Mouse (Mus musculus) liver, embryonic 14.5 days (tissue): ENCODE measurements around the gene Pgpep1l. TPM values are rescaled to one million over a fixed set of nuclear protein-coding genes. Genes with fewer than 3 reads are reported as not detected.

Experiments
- ATAC-seq: fragments of 200-750 bp; cut with Nextera tagmentation; 2 replicates; pipeline ENCODE4 v1.8.0; 2017; ENCODE audit warnings: moderate number of reproducible peaks, mild to moderate bottlenecking, moderate library complexity; ENCODE audit not compliant: insufficient read depth
- DNase-seq, 3 experiments: peaks; one replicate each; pipeline ENCODE4 v3.0.0-alpha.2; 2012 to 2013; ENCODE audit warnings: low read depth in 3 of 3, low spot score in 3 of 3
- H3K27ac ChIP-seq: fragments of 300-500 bp; sonication (generic); 2 replicates; pipeline ENCODE4 v1.5.1; 2014; ENCODE audit warnings: moderate library complexity, mild to moderate bottlenecking, control low read depth, inconsistent platforms
- H3K27me3 ChIP-seq: fragments of 300-500 bp; sonication (generic); 2 replicates; pipeline ENCODE4 v1.6.1; 2014; ENCODE audit warnings: mild to moderate bottlenecking, low read length, moderate library complexity; ENCODE audit not compliant: control insufficient read depth, insufficient read depth
- H3K36me3 ChIP-seq: fragments of 300-500 bp; sonication (generic); replicated peaks from 2 replicates; pipeline ENCODE4 v1.6.1; 2014; ENCODE audit warnings: low read depth; ENCODE audit not compliant: control insufficient read depth, insufficient read depth
- H3K4me1 ChIP-seq, 2 experiments: fragments of 200-500 bp in 1 of 2; fragments of 300-500 bp in 1 of 2; sonication (generic) in 1 of 2; replicated peaks; 2 replicates each; pipeline ENCODE4 v1.6.1; 2012 to 2014; ENCODE audit warnings: antibody characterized with exemption in 1 of 2, inconsistent platforms in 1 of 2, low read length in 1 of 2; ENCODE audit not compliant: control insufficient read depth in 2 of 2, insufficient read depth in 2 of 2
- H3K4me2 ChIP-seq: fragments of 300-500 bp; sonication (generic); 2 replicates; pipeline ENCODE4 v1.6.1; 2014; ENCODE audit warnings: low read depth, mild to moderate bottlenecking, control low read depth, moderate library complexity
- H3K4me3 ChIP-seq, 2 experiments: fragments of 200-500 bp in 1 of 2; fragments of 300-500 bp in 1 of 2; sonication (generic) in 1 of 2; 2 replicates each; pipeline ENCODE4 v1.5.1; 2012 to 2014; ENCODE audit warnings: low read depth in 2 of 2, low read length in 2 of 2, mild to moderate bottlenecking in 2 of 2, control low read depth in 1 of 2, inconsistent platforms in 1 of 2, moderate library complexity in 1 of 2; ENCODE audit not compliant: insufficient read depth in 1 of 2
- H3K9ac ChIP-seq: fragments of 300-500 bp; sonication (generic); replicated peaks from 2 replicates; pipeline ENCODE4 v1.6.1; 2014; ENCODE audit warnings: mild to moderate bottlenecking, control low read depth, moderate library complexity
- H3K9me3 ChIP-seq: fragments of 300-500 bp; sonication (generic); 2 replicates; pipeline ENCODE4 v1.6.1; 2016; ENCODE audit warnings: low read length, mixed read lengths; ENCODE audit not compliant: control insufficient read depth
- CTCF ChIP-seq: IDR thresholded peaks from 2 replicates; pipeline ENCODE4 v1.5.1; 2016; ENCODE audit warnings: antibody characterized with exemption, low read depth, control low read depth
- EP300 ChIP-seq: IDR thresholded peaks from 2 replicates; pipeline ENCODE4 v1.6.1; 2016; ENCODE audit warnings: antibody characterized with exemption, low read depth
- whole genome bisulfite sequencing: fragments of 180-500 bp; shearing (Covaris S2); extraction: QIAGEN DNeasy Blood & Tissue Kit; methylation state at CpG from one replicate; pipeline ENCODE4 v1.1.7; 2014; ENCODE audit not compliant: insufficient replicate concordance; 5-methylcytosine and 5-hydroxymethylcytosine counted together
- polyA plus RNA-seq, 2 experiments: library from polyadenylated mRNA; depleted of rRNA in 1 of 2; stranded (reverse) in 1 of 2; unstranded in 1 of 2; fragments of >200 nt; fragmentation: Nextera tagmentation in 1 of 2; extraction: Ambion mirVana in 1 of 2; gene quantifications; 2 replicates each; pipeline versions ENCODE4 v1.2.1 to v1.2.3; 2012 to 2014

Gene Pgpep1l
- polyA plus RNA-seq, 2 experiments = not detected

- Histone ChIP-seq H3K9ac (no peak overlapping the region), H3K4me3 (no peak overlapping the region), H3K27ac (no peak overlapping the region), H3K27me3 (no peaks in the 10 kb centered on the region), H3K4me1 (no peaks in the 10 kb centered on the region), H3K9me3 (no peaks in the 10 kb centered on the region), H3K36me3 (no peaks in the 10 kb centered on the region), H3K4me2 (no peak overlapping the region)
- ATAC-seq (no peak), DNase-seq (no peak)
- WGBS = 58% methylated on average over 6 of the region's 6 CpGs
- TF ChIP-seq CTCF (no peak), EP300 (no peak)
Measured at GRCm38 (mm10) chr7:68209039-68209438, 55.0 kb downstream of the Pgpep1l start.

- H3K4me3 ChIP-seq = no peak overlapping the region
- 80% methylated on average over 8 of the region's 8 CpGs for WGBS
- no peak for TF ChIP-seq CTCF
- no peak for TF ChIP-seq EP300
- no peak overlapping the region for H3K4me2 ChIP-seq
- H3K9ac ChIP-seq = no peak overlapping the region
- no peak for DNase-seq
- H3K9me3 ChIP-seq = no peaks in the 10 kb centered on the region
- no peak overlapping the region for H3K27ac ChIP-seq
- ATAC-seq = no peak
- no peaks in the 10 kb centered on the region for H3K4me1 ChIP-seq
- H3K36me3 ChIP-seq = no peaks in the 10 kb centered on the region; the same call in 1 of the 2 replicates
- no peaks in the 10 kb centered on the region for H3K27me3 ChIP-seq
Measured at GRCm38 (mm10) chr7:68205776-68206427, 58.1 kb downstream of the Pgpep1l start.

GRCm38 (mm10) chr7:68199609-68200008, 64.4 kb downstream of the Pgpep1l start:
- ATAC-seq = no peak; the same call in 1 of the 2 replicates
- 0 out of 4 replicates have a peak, but pooled peaks cover 0 to 6% of the 10 kb centered on the region in 2 experiments for H3K4me1 ChIP-seq
- no peak overlapping the region for H3K27ac ChIP-seq
- peaks cover 6% of the 10 kb centered on the region for H3K36me3 ChIP-seq
- WGBS = 79% methylated on average over 7 of the region's 7 CpGs
- no peak overlapping the region for H3K4me3 ChIP-seq
- no peaks in the 10 kb centered on the region for H3K9me3 ChIP-seq
- H3K9ac ChIP-seq = no peak overlapping the region
- H3K27me3 ChIP-seq = no peaks in the 10 kb centered on the region
- DNase-seq = no peak
- TF ChIP-seq CTCF (no peak), EP300 (no peak)
- no peak overlapping the region for H3K4me2 ChIP-seq

DNA sequence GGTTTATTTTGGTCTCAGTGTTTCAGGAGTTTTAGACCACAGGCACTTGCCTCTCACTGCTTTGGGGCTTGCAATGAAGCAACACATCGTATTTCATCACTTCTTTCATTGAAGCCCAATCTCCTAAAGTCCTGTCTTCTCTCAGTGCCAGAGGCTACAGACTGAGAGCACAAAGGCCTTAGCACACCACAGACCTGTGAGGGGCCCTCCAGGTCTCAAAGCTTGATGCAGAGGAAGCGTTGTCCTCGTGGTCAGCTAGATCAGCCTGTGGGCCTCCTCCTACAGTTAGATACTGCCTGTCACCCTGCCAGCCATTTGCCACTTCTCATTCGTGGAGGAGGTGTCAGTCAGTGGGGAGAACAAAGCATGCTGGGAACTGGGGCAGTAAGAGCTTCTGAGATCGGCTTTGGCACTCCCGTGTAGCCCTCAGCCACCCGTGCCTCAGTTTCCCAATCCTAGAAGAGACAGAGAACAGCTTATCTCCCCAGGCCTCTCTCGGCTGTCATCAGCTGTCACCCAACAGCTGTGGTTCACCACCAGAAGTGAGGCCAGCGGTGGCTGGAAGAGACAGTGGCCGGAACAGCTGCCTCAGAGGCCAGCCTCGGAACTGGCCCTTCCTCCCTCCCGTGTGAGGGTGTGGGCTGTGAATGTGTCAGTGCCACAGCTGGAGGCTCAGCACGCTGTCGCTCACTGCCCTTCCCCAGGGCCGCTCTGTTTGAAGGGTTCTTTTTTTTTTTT, 69.9 kb downstream of the Pgpep1l start:
- no peak overlapping the region for H3K9ac ChIP-seq
- peaks cover 4 to 21% of the 10 kb centered on the region in 2 experiments for H3K4me1 ChIP-seq
- H3K36me3 ChIP-seq = peaks cover 10% of the 10 kb centered on the region
- ATAC-seq (no peak), DNase-seq (no peak)
- no peak overlapping the region for H3K4me2 ChIP-seq
- TF ChIP-seq CTCF = no peak
- TF ChIP-seq EP300 = no peak
- no peak overlapping the region for H3K4me3 ChIP-seq
- H3K27ac ChIP-seq = no peak overlapping the region
- no peaks in the 10 kb centered on the region for H3K27me3 ChIP-seq
- H3K9me3 ChIP-seq = no peaks in the 10 kb centered on the region
- whole genome bisulfite sequencing = 43% methylated on average over 15 of the region's 15 CpGs

DNA sequence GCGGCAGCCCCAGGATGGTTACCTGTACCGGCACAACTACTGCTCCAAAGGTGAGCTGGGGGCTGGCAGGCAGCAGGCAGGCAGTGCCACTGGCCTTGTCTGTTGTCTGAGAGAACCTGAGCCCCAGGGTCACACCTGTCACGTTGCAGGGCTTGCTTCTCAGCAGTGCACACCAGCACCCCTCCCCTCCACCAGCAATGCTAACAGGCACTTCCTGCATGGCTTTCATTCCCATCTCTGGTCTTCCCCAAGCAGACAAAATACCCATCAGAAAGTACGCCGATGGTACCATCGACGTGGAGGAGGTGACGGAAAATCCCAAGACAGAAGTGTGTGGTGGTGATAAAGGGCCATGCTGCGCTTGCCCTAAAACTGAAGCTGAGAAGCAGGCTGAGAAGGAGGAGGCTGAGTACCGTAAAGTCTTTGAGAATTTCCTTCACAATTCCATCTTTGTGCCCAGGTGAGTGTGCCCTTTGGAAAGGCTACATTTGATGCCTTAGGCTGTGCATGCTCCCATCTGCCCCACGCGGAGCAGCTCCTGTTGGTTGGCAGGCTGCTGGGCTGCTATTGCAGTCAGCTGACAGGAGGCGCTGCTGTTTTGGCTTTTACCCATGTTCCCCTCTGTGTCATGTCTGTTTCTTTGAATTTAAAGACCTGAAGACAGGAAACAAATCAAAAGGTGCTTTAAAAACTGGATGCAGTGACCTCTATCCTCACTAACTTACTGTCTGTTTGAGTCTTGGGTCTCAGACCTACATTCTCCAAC, 74.2 kb downstream of the Pgpep1l start:
- H3K27ac ChIP-seq = no peak overlapping the region
- no peaks in the 10 kb centered on the region for H3K27me3 ChIP-seq
- no peaks in the 10 kb centered on the region for H3K9me3 ChIP-seq
- H3K9ac ChIP-seq = no peak overlapping the region
- no peak for DNase-seq
- H3K4me1 ChIP-seq = peaks cover 9 to 32% of the 10 kb centered on the region in 2 experiments
- peak overlapping the region; percentile 3 to 6; a peak in 1 of 4 replicates for H3K4me3 ChIP-seq
- peaks cover 5% of the 10 kb centered on the region for H3K36me3 ChIP-seq
- TF ChIP-seq EP300 (no peak), CTCF (no peak; the same call in 1 of the 2 replicates)
- peak; percentile 32; the same call in 1 of the 2 replicates for ATAC-seq
- 25% methylated on average over 13 of the region's 13 CpGs for WGBS
- peak overlapping the region; percentile 45 for H3K4me2 ChIP-seq
